Mouse (Mus musculus) neural tube, embryonic 14.5 days (tissue): ENCODE data around the gene Pkig. TPM values are rescaled to one million over a fixed set of nuclear protein-coding genes. Genes with fewer than 3 reads are reported as not detected.
"Not testable (repeated sequence)": the region's sequence is repeated elsewhere in the genome, so short reads cannot be mapped to it uniquely, and the experiment has no call there.

ENCODE experiments used
- ATAC-seq: fragments of 200-750 bp; cut with Nextera tagmentation; 2 replicates; pipeline ENCODE4 v1.8.0; 2017; ENCODE audit warnings: low read depth, mild to moderate bottlenecking, moderate TSS enrichment, moderate library complexity
- H3K27ac ChIP-seq: fragments of 300-500 bp; sonication (generic); 2 replicates; pipeline ENCODE4 v1.5.1; 2014; ENCODE audit warnings: low read depth, mild to moderate bottlenecking, control low read depth, low read length, moderate library complexity, mixed read lengths
- H3K27me3 ChIP-seq: fragments of 300-500 bp; sonication (generic); 2 replicates; pipeline ENCODE4 v1.6.1; 2014; ENCODE audit warnings: low read length; ENCODE audit not compliant: control insufficient read depth, insufficient read depth
- H3K36me3 ChIP-seq: fragments of 300-500 bp; sonication (generic); 2 replicates; pipeline ENCODE4 v1.6.1; 2014; ENCODE audit warnings: low read length, mixed read lengths; ENCODE audit not compliant: control insufficient read depth, insufficient read depth
- H3K4me1 ChIP-seq: fragments of 300-500 bp; sonication (generic); 2 replicates; pipeline ENCODE4 v1.6.1; 2014; ENCODE audit warnings: low read length; ENCODE audit not compliant: control insufficient read depth, insufficient read depth
- H3K4me2 ChIP-seq: fragments of 300-500 bp; sonication (generic); 2 replicates; pipeline ENCODE4 v1.6.1; 2014; ENCODE audit warnings: mild to moderate bottlenecking, low read depth, low read length, control low read depth
- H3K4me3 ChIP-seq: fragments of 300-500 bp; sonication (generic); 2 replicates; pipeline ENCODE4 v1.5.1; 2014; ENCODE audit warnings: low read depth, low read length, control low read depth, mixed read lengths
- H3K9ac ChIP-seq: fragments of 300-500 bp; sonication (generic); replicated peaks from 2 replicates; pipeline ENCODE4 v1.6.1; 2014; ENCODE audit warnings: low read depth, mild to moderate bottlenecking, control low read depth, low read length, mixed read lengths
- H3K9me3 ChIP-seq: fragments of 300-500 bp; sonication (generic); 2 replicates; pipeline ENCODE4 v1.6.1; 2016; ENCODE audit warnings: low read length; ENCODE audit not compliant: control insufficient read depth
- WGBS: fragments of 180-500 bp; shearing (Covaris S2); extraction: QIAGEN DNeasy Blood & Tissue Kit; methylation state at CpG from one replicate; pipeline ENCODE4 v1.1.7; 2014; 5-methylcytosine and 5-hydroxymethylcytosine counted together
- polyA plus RNA-seq: library from polyadenylated mRNA; unstranded; fragments of >200 nt; fragmentation: Nextera tagmentation; extraction: Ambion mirVana; gene quantifications from 2 replicates; pipeline ENCODE4 v1.2.1, GENCODE M21; 2014

The Pkig gene
- polyA plus RNA-seq, 1 experiment from 2014 or later = 102 TPM

DNA sequence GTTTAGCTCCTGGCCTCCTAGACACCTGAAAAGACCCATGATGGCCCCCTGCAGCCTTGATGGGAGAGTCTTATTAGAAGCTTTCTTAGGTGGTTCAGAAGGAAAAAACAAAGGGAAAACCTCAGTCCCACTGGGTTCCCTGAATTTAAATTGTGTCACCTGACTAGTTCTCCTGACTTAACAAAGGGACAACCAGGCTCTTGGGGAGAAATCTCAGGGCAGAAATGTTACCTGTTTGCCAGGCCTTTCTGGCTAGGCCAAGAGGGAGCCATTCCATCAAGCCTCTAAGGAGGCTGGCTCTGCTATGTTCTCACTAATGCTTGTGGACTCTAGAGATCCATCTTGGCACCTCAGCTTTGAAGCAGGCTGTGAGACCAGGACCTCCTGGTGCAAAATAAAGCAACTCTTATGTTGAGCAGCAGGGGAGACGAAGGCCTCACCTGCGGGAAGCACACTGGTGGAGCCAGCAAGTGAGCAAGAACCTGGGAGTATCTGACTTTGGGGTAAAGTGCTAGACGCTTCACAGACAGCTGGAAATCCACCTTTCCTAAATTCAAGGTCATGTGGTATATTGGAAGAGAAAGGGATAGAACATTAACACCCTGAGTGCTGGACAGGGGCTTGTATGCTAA, 40.8 kb upstream of the Pkig start:
- H3K27me3 ChIP-seq = no peaks in the 10 kb centered on the region
- H3K4me3 ChIP-seq = no peak overlapping the region
- no peak overlapping the region for H3K9ac ChIP-seq
- ATAC-seq = no peak
- H3K9me3 ChIP-seq = no peaks in the 10 kb centered on the region
- H3K36me3 ChIP-seq = peaks cover 42% of the 10 kb centered on the region
- 78% methylated on average over 3 of the region's 3 CpGs for WGBS
- H3K4me2 ChIP-seq = no peak overlapping the region
- no peaks in the 10 kb centered on the region for H3K4me1 ChIP-seq
- H3K27ac ChIP-seq = no peak overlapping the region

DNA sequence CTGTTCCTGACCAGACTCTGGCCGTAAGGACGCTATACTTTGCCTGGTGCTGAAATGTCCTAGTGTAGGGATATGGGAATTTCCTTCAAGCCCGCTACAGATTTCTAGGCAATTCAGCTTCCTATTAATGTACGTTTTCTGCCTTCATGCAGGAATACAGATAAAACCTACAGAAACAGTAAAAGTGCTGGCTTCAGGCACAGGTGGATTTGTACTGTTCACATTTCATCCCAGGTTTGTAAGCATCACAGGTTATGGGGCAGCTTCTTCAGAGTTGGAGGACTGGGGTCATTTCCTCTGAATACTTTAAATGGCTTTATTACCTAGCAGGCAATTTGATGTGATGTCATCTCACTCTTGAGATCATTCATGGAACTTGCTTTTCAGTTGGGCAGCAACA, 40.3 kb upstream of the Pkig start:
- no peak overlapping the region for H3K4me3 ChIP-seq
- peaks cover 45% of the 10 kb centered on the region for H3K36me3 ChIP-seq
- WGBS = 96% methylated on average over 4 of the region's 4 CpGs
- H3K27me3 ChIP-seq = no peaks in the 10 kb centered on the region
- H3K9ac ChIP-seq = no peak overlapping the region
- no peaks in the 10 kb centered on the region for H3K4me1 ChIP-seq
- no peak overlapping the region for H3K27ac ChIP-seq
- no peaks in the 10 kb centered on the region for H3K9me3 ChIP-seq
- no peak for ATAC-seq
- no peak overlapping the region for H3K4me2 ChIP-seq

DNA sequence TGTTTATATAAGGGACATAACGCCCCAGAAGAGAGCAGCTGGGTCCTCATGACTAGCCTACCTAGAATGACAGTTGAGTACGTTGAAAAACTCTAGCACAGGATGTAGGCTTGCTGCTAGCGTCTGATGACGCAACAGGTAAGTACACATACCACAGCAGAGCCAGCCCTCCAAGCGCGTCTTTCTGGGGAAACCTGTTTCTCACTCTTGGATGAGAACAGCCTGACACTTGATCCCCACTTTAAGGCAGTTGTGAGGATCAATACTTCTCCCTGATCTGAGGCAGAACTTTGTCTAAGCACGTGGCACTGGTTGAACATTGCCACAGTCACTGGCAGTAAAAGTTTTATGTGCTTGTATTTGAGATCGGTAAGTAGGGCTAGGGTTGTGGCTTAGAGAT, 37.7 kb upstream of the Pkig start:
- no peak overlapping the region for H3K4me2 ChIP-seq
- ATAC-seq = no peak
- no peaks in the 10 kb centered on the region for H3K4me1 ChIP-seq
- no peak overlapping the region for H3K4me3 ChIP-seq
- WGBS = 92% methylated on average over 8 of the region's 8 CpGs
- no peak overlapping the region for H3K27ac ChIP-seq
- H3K9ac ChIP-seq = no peak overlapping the region
- H3K9me3 ChIP-seq = no peaks in the 10 kb centered on the region
- H3K36me3 ChIP-seq = peaks cover 39% of the 10 kb centered on the region
- H3K27me3 ChIP-seq = no peaks in the 10 kb centered on the region

DNA sequence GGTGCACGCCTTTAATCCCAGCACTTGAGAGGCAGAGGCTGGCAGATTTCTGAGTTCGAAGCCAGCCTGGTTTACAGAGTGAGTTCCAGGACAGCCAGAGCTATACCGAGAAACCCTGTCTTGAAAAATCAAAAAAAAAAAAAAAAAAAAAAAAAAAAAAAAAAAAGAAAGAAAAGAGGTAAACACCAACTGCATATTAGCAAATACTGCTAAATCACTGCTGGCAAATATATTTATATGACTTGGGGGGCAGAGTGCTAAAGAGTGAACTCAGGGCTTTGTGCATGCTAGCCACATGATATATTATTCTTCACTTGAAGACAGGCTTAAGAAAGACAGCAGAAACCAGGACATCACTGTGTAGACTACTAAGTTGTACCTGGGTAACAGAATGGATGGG, 36.8 kb upstream of the Pkig start:
- 93% methylated on average over 3 of the region's 3 CpGs for WGBS
- peaks cover 41% of the 10 kb centered on the region for H3K36me3 ChIP-seq
- ATAC-seq, H3K9me3 ChIP-seq, H3K4me3 ChIP-seq, H3K4me2 ChIP-seq, H3K4me1 ChIP-seq, H3K27me3 ChIP-seq, H3K9ac ChIP-seq, H3K27ac ChIP-seq: not testable (repeated sequence)

DNA sequence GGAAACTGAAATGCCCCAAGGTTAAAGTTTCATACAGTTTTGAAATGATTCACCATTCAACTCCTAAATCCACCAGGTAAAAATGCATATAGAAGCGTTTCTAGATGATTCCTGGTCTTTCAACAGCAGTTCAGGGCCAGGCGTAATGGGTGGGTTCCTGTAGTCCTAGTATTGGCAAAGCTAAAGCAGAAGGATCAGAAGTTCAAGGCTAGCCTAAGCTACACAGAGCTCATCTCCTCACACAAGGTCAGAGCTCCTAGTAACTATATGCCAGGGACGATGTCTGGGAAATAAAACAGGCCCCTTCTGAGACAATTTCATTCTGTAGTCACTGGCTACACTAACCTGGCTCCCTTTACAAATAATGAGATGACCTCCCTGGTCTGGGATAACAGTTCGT, 27.0 kb upstream of the Pkig start:
- Histone ChIP-seq H3K27me3 (no peaks in the 10 kb centered on the region), H3K9me3 (no peaks in the 10 kb centered on the region), H3K9ac (no peak overlapping the region), H3K36me3 (peaks cover 62% of the 10 kb centered on the region), H3K4me2 (no peak overlapping the region), H3K4me3 (no peak overlapping the region), H3K4me1 (no peaks in the 10 kb centered on the region), H3K27ac (no peak overlapping the region)
- no peak for ATAC-seq
- 97% methylated on average over 4 of the region's 4 CpGs for WGBS

DNA sequence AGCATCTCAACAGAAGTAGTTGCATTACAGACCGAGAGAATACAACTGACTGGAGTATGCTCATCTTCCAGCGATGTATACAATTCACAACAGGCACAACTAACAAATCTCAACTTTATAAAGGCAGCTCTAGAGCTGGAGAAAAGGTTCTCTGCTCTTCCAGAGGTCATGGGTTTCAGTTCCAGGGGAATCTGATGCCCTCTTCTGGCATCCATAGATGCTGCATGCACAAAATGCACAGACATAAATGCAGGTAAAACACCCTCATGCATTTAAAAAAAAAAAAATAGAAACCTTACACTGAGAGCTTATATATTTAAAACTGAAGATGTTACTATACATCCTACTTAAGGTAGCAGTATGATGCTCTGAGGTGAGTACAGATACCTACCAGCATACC, 26.5 kb upstream of the Pkig start:
- H3K4me1 ChIP-seq = no peaks in the 10 kb centered on the region
- ATAC-seq = no peak
- H3K4me2 ChIP-seq = no peak overlapping the region
- no peak overlapping the region for H3K4me3 ChIP-seq
- H3K36me3 ChIP-seq = peaks cover 57% of the 10 kb centered on the region
- H3K9me3 ChIP-seq = no peaks in the 10 kb centered on the region
- H3K27ac ChIP-seq = no peak overlapping the region
- H3K9ac ChIP-seq = no peak overlapping the region
- 95% methylated on average over 2 of the region's 2 CpGs for WGBS
- no peaks in the 10 kb centered on the region for H3K27me3 ChIP-seq

DNA sequence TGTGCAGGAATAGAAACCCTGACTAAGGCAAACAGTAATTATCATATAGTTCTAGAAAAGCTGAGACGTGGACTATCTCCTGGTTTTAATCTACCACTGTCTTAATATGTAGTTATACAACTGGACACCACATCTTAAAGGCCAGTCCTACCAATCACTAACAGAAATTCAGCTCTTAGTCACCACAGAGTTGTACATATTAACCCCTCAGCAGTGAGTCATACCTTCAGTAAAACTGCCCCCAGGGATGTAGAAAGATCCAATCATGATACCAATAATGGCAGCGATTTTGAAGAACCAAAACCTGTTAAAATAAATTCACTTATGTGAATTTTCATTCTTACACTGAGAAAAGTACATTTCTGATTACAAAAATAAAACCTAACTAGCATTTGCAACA, 24.0 kb upstream of the Pkig start:
- Histone ChIP-seq H3K4me1 (no peaks in the 10 kb centered on the region), H3K4me3 (no peak overlapping the region), H3K36me3 (peaks cover 36% of the 10 kb centered on the region), H3K4me2 (no peak overlapping the region), H3K9ac (no peak overlapping the region), H3K27ac (no peak overlapping the region), H3K27me3 (no peaks in the 10 kb centered on the region), H3K9me3 (no peaks in the 10 kb centered on the region)
- no peak for ATAC-seq
- 97% methylated on average over 2 of the region's 2 CpGs for WGBS

DNA sequence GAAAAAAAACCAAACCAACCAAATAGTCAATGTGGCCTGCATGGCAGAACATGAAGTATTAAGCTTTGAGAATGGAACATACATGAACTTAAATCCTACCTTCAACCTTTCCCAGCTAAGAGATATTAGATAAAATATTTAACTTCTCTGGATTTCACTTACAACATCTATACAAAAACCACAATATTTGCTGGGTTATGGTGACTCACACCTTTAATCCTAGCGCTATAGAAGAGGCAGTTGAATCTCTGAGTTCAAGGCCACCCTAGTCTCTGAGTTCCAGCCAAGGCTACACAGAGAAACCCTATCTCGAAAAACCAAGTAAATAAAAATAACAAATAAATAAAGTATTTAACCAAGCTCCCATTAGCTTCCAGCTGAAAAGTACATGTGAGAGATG, 22.1 kb upstream of the Pkig start:
- H3K9ac ChIP-seq = no peak overlapping the region
- H3K36me3 ChIP-seq = peaks cover 18% of the 10 kb centered on the region; the same call in 1 of the 2 replicates
- H3K4me2 ChIP-seq = no peak overlapping the region
- H3K27me3 ChIP-seq = no peaks in the 10 kb centered on the region
- ATAC-seq = no peak
- H3K9me3 ChIP-seq = no peaks in the 10 kb centered on the region
- H3K4me1 ChIP-seq = no peaks in the 10 kb centered on the region; the same call in 1 of the 2 replicates
- no peak overlapping the region for H3K27ac ChIP-seq
- 95% methylated on average over 2 of the region's 2 CpGs for WGBS
- no peak overlapping the region for H3K4me3 ChIP-seq

DNA sequence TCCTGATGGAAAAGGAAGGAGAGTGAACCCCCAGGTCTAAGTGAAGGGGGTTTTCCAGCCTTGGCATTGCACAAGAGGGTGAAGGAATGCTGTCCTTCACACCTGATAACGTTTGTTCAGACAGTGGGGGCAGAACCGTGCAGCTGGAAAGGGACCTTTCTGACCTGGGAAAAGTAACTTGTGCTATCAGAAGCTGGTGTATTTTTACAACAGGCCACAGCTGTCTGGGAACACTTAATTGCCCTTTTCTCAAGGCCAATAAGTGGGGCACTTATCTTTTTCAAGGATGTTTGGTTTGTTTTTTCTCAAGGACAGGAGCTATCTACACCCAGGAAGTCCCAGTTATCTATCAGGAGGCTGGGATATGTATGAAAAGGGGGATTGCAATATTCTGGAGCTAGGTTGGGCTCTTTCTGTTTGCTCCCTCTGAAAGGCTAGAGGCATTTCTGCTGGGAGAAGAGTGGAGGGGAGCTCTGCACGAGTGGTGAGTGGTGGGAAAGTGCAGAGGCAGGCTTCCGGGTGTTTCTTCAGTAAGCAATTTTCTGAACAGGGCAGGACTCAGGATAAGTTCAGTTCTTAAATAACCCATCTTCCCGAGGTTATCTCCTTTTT, 20.4 kb upstream of the Pkig start:
- Histone ChIP-seq H3K9ac (no peak overlapping the region), H3K27me3 (no peaks in the 10 kb centered on the region), H3K4me3 (no peak overlapping the region), H3K4me1 (peaks cover 4% of the 10 kb centered on the region; the same call in 1 of the 2 replicates), H3K27ac (no peak overlapping the region), H3K9me3 (no peaks in the 10 kb centered on the region), H3K4me2 (no peak overlapping the region), H3K36me3 (peaks cover 3% of the 10 kb centered on the region; the same call in 1 of the 2 replicates)
- 52% methylated on average over 5 of the region's 5 CpGs for WGBS
- ATAC-seq = no peak
